Mouse (Mus musculus): ENCODE data around the gene Zc3hav1. TPM values are rescaled to one million over a fixed set of nuclear protein-coding genes. Genes with fewer than 3 reads are reported as not detected.
A peak's percentile ranks its signal among the peaks of the same experiment; 100 is the strongest.

Zc3hav1 gene
- total RNA-seq, 4 experiments from 2014 or later, result 5.0 to 12.5 (median 7.5) TPM

- DNase-seq (ENCODE audit: low spot score in 2 of 2), result no peak
Measured at GRCm38 (mm10) chr6:38298246-38298635, 56.2 kb downstream of the Zc3hav1 start.

- no peak for DNase-seq (ENCODE audit: low spot score in 2 of 2)
Measured at GRCm38 (mm10) chr6:38297580-38298245, 56.7 kb downstream of the Zc3hav1 start.

- DNase-seq (ENCODE audit: low spot score in 2 of 2), result no peak
Measured at GRCm38 (mm10) chr6:38293708-38294107, 60.7 kb downstream of the Zc3hav1 start.

- no peak for DNase-seq (ENCODE audit: low spot score in 2 of 2)
Measured at GRCm38 (mm10) chr6:38292871-38293646, 61.3 kb downstream of the Zc3hav1 start.

- DNase-seq (ENCODE audit: low spot score in 2 of 2), result no peak
Measured at GRCm38 (mm10) chr6:38284422-38284821, 70.0 kb downstream of the Zc3hav1 start.

GRCm38 (mm10) chr6:38264466-38264865 lies 89.9 kb downstream of the Zc3hav1 start:
- DNase-seq (ENCODE audit: low spot score in 2 of 2), result no peak

GRCm38 (mm10) chr6:38263393-38264159 lies 90.8 kb downstream of the Zc3hav1 start:
- peak; percentile 51 to 59 for DNase-seq (ENCODE audit: low spot score in 2 of 2)

GRCm38 (mm10) chr6:38261877-38262276 lies 92.5 kb downstream of the Zc3hav1 start:
- no peak for DNase-seq (ENCODE audit: low spot score in 2 of 2)

- no peak for DNase-seq (ENCODE audit: low spot score in 2 of 2)
Measured at GRCm38 (mm10) chr6:38257506-38257905, 96.9 kb downstream of the Zc3hav1 start.

- DNase-seq (ENCODE audit: low spot score in 2 of 2), result no peak
Measured at GRCm38 (mm10) chr6:38256793-38257192, 97.6 kb downstream of the Zc3hav1 start.

GRCm38 (mm10) chr6:38255794-38256193 lies 98.6 kb downstream of the Zc3hav1 start:
- no peak for DNase-seq (ENCODE audit: low spot score in 2 of 2)

Other genes with a start within 250 kb of the Zc3hav1 start
- gene Tmem213, start 245.3 kb downstream of the Zc3hav1 start, total RNA-seq (2022), result not detected
- 10 to 100 TPM in 2 of 4 experiments, 1 to 10 TPM in 2; 1.5 to 19.0 (median 9.9) TPM for gene Atp6v0a4, start 230.0 kb downstream of the Zc3hav1 start, total RNA-seq (2022)
- 10 to 100 TPM; 30.8 to 38.5 (median 34.3) TPM for gene D630045J12Rik, start 100.6 kb downstream of the Zc3hav1 start, total RNA-seq (2022)
- gene Zc3hav1l, start 55.3 kb downstream of the Zc3hav1 start, total RNA-seq (2022), result 1 to 10 TPM; 3.8 to 5.4 (median 4.7) TPM
- 10 to 100 TPM; 11.5 to 14.4 (median 13.5) TPM for gene Ttc26, start 26.9 kb upstream of the Zc3hav1 start, total RNA-seq (2022)
- 10 to 100 TPM; 49.4 to 59.6 (median 53.8) TPM for gene Ubn2, start 79.3 kb upstream of the Zc3hav1 start, total RNA-seq (2022)
- 10 to 100 TPM; 41.7 to 64.3 (median 47.9) TPM for gene Fmc1, start 178.9 kb upstream of the Zc3hav1 start, total RNA-seq (2022)
- 100 to 1,000 TPM; 185 to 230 (median 205) TPM for gene Luc7l2, start 196.7 kb upstream of the Zc3hav1 start, total RNA-seq (2022)

All from layer of hippocampus, adult 8-10 months (tissue).